Mouse (Mus musculus) urinary bladder, adult 18-20 months (tissue): ENCODE measurements around the gene Aatf.
"Not testable (repeated sequence)": the region's sequence is repeated elsewhere in the genome, so short reads cannot be mapped to it uniquely, and the experiment has no call there.

Experiments
- DNase-seq, 2 experiments: peaks; one replicate each; pipeline ENCODE4 v3.0.0; 2022; ENCODE audit warnings: low spot score in 2 of 2, mixed read lengths in 2 of 2

Gene Aatf

GRCm38 (mm10) chr11:84442554-84443331 is 70.6 kb downstream of the Aatf start:
- no peak for DNase-seq

- DNase-seq, result no peak
Measured at GRCm38 (mm10) chr11:84440402-84440801, 72.9 kb downstream of the Aatf start.

GRCm38 (mm10) chr11:84434879-84435278 is 78.4 kb downstream of the Aatf start:
- DNase-seq, result no peak

GRCm38 (mm10) chr11:84430336-84430735 is 83.0 kb downstream of the Aatf start:
- DNase-seq, result no peak

- peak in 1 of 2 experiments; percentile 12 for DNase-seq
Measured at GRCm38 (mm10) chr11:84429581-84429980, 83.7 kb downstream of the Aatf start.

GRCm38 (mm10) chr11:84426633-84426998 is 86.7 kb downstream of the Aatf start:
- no peak for DNase-seq

DNA sequence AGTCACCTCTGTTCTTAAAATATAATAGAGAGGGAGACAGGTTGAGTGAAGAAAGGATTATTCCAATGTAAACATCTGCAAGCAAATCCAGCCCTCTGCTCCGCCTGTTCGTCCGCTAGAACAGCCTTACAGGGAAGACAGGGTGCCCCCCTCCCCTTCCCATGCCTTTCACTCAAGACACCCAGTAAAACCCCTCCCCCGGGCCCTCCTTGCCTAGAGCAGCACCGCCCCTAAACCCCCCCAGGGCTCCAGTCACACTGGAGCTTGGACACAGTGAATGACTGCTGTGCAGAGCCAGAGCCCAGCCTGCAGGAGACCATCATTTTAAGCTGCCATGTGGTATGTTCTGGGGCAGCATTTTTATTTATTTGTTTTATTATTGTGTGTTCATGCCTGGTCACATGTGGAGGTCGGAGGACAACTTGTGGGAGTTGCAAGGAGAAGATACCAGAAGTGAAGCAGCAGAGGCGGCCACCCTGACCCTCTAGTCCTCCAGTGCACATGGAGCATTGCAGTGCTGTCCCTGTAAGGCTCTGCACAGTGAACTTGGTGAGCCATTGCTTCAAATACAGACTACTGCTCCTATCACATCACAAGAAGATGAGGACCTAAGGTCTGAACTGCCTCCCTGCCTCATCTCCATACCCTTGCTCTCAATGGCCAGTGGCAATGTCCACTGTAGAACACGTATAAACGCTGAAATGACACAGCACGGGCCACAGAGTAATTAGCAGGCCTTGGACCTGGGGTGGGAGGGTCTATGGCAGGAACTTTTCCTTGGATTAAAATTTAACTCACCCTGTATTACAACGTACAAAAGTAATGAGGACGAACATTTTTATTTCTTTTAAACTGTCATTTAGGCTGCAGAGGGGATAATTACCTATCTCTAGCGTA is 87.3 kb downstream of the Aatf start:
- DNase-seq, result no peak

DNA sequence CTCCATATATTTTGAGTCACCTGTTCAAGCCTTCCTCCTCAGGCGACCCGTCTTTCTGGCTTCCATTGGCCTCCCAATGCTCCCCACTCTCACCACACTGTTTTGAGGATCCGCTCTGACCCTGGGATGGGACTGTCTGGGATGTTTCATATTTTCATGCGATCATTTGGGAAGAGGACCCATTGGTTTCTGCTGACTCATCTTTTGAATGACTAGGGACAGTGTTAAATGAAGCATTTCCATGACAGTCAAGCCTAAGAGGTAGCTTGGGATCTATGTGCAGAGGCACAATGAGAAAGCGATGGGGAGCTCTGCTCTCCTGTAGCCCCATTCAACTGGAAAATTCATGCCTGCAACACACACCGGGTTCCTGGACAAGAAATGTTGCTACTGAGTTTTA is 92.5 kb downstream of the Aatf start:
- no peak for DNase-seq

DNA sequence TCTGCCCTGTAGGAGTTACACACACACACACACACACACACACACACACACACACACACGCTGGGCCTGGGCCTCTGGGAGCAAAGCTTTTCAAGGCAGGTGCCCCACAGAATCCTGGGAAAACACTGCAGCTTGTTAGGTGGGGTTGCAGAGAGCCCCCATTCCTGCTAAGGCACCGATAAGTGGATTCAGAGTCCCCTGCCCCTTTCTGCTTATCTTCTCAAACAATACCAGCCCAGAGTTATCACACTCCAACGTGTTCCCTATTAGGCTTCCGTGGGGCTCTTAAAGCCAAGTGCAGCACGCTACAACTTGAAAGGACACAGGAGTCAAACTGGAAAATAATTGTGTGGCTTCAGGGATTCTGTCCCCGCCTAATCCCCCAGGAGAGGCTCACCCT is 100.2 kb downstream of the Aatf start:
- DNase-seq, result no peak

DNA sequence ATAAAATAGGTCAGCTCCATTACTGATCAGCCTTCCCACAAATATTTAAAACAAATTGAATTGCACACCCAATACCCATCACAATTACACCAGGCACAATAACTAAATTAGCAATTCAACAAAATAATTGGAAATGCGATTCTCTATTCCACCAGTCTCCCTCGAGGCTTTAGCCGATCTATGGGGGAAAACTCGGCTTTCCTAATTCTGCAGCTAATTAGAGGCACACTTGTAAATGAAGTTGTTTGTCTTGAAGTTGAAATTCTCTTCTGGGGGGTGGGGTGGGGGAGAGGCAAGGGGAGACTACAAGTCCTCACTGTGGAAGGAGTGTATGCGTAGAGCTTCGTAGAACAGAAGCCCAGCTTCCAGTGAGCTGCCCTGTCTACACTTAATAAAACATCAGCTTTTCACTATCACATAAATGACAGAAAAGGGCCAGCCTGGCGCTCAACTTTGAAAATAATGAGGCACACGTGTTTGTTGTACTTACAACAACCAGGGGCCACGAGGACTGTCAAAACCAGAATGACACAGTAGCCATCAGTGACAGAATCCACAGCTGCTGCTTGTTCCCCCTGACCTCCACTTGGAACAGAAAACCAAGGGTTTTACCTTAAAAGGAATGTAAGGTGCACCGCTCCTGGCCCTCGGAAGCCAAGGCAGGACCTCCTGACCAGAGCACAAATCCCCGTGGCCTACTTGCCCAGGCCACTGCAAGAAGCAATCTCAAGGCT is 101.0 kb downstream of the Aatf start:
- DNase-seq, result no peak

- DNase-seq, result no peak
Measured at GRCm38 (mm10) chr11:84411642-84412018, 101.7 kb downstream of the Aatf start.

DNA sequence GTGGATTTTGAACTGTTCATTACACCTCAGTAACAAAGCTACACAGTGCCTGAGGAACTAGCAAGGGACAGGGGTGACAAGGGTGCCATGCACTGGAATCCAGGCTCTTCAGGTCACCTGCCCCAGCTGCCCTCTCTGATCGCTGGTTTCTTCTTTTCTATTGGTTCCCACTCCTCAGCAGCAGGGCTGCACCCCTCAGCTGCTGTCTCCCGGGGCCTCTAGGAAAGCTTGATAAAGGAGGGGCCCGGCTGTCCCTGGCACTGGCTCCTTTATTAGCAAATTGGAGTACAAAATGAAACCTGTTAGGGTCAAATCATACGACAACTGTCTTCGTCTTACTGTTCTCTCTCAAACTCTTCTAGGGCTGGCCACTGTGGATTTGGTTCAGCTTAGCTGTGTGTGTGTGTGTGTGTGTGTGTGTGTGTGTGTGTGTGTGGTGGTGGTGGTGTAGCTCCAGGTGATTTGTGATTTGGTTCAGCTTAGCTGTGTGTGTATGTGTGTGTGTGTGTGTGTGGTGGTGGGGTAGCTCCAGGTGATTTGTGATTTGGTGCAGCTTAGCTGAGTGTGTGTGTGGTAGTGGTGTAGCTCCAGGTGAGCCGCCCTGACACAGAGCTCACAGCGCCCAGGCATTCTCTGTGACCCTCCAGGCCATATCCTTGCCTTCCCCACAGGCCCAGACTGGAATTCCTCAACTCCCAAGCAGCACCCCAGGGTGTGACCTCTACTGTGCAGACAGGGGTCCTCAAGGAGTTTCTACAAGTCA is 102.3 kb downstream of the Aatf start:
- DNase-seq, result no peak

GRCm38 (mm10) chr11:84410383-84410782 is 102.9 kb downstream of the Aatf start:
- no peak for DNase-seq

GRCm38 (mm10) chr11:84406733-84407132 is 106.6 kb downstream of the Aatf start:
- DNase-seq, result no peak

DNA sequence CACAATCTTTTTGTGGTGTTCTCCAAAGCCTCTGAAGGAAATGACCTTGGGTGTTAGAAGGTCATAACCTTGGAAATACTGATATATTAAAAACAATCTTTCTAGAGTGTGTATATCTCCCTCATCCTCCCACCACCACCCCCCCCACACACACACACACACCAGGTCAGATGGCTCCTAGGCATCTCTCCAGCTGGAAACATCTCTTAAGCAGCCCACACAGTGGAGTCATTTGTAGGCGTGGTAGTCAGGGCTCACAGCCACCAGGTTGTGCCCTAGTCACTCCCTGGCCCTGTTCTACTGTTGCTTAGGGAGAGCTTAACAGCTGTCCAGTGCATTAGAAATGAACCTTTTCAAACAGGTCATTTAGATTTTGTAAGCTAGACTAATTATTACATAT is 118.3 kb downstream of the Aatf start:
- DNase-seq, result no peak

- no peak for DNase-seq
Measured at GRCm38 (mm10) chr11:84393571-84393970, 119.8 kb downstream of the Aatf start.

- DNase-seq, result not testable (repeated sequence)
Measured at GRCm38 (mm10) chr11:84392066-84392465, 121.3 kb downstream of the Aatf start.

GRCm38 (mm10) chr11:84391126-84391525 is 122.2 kb downstream of the Aatf start:
- no peak for DNase-seq

DNA sequence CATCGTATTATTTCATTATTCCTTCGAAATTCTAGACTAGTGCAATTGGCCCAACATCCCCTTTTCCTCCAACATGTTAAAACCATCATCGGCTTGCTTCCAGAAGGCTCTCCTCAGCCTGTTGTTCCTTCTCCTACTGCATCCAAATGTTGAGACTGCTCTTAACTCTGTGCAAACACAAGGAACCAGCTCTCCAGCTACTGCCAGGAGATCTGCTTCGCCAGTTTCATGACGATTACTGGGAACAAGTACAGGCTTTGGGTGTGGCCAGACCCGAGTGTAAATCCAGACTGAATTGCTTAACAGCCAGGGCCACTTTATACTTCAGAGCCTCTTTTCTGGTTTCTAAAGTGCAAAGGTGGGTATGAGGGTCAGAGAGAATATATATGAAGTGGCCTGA is 124.0 kb downstream of the Aatf start:
- peak in 1 of 2 experiments; percentile 6 for DNase-seq

GRCm38 (mm10) chr11:84383891-84384290 is 129.4 kb downstream of the Aatf start:
- no peak for DNase-seq

DNA sequence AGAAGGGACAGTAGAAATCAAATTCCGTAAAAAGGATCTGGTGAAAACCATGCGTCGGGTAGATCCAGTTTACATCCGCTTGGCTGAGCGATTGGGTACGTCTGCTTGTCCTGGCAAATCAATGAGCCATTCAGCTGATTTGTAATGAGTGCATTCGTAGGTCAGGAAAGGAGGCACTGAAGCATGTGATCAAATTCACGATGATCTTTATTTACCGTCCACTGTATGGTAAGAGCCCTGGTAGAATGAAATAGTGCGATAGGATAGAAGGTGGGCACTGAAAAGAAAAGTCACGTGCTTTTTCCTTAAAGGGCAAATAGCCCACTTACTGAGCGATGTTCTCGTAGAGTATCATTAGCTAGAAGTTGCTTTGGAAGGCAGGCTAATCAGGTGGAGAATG is 130.9 kb downstream of the Aatf start:
- DNase-seq, result no peak
